Mouse (Mus musculus) kidney, adult 11 months (tissue): ENCODE measurements around the gene Ftcd.

ENCODE experiments used
- DNase-seq: peaks from one replicate; pipeline ENCODE4 v3.0.0; 2022

Gene Ftcd

DNA sequence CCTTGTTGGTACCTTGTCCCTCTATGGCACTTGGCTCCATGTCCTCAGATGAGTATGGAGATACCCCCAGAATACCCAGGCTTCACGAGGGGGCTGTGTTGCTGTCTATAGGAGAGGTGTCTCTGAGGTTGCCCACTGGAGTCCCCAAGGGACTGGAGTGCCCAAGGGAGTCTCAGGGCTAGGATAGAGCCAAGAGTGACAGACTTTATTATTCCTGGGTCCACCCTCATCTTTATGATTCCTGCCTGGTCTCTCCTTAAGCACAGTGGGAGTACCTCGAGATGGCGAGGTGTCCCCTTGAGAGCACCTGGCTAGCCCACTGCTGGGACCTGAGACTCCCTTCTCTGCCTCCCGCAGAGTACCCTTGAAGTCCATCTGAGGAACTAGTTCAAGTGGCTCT, 47.0 kb downstream of the Ftcd start:
- no peak for DNase-seq

DNA sequence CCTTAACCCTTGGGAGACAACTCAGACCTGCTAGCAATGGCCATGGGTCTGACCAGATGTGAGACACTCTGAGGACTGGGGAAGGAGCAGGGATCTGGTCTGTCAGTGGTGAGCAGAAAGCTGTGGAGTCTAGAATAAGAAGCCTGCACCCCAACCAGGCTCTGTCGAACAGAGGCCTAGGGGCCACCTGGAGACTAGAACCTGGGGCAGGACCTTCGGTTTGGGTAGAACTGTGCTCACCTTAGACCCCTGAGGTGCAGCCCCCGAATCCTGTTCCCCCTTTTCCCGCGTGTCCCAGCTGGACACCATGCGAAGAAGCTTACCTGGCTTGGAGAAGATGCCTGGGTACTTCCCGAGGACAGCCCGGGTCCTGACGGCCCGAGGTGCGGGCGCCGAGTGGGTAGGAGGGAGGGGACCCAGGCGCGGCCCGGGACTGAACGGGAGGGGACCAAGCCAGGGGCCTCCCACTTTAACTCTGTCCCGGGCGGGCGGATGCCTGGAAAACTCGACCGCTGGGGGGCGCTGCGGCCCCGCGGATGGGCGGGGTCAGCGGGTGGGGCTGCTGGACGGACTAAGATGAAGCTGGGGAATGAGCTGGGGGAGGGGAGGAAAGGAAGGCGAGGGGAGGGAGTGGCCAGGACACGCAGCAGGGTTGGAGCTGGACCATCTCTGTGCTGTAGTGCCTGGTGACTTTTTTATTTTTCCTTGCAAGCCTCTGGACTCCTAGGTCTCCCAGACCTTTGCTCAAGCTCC, 47.7 kb downstream of the Ftcd start, which contains the start of gene Col6a2:
TSS of gene Col6a2 (minus strand) at position 703 of the 753 bp plus-strand sequence.
- DNase-seq, result peak; percentile 68

DNA sequence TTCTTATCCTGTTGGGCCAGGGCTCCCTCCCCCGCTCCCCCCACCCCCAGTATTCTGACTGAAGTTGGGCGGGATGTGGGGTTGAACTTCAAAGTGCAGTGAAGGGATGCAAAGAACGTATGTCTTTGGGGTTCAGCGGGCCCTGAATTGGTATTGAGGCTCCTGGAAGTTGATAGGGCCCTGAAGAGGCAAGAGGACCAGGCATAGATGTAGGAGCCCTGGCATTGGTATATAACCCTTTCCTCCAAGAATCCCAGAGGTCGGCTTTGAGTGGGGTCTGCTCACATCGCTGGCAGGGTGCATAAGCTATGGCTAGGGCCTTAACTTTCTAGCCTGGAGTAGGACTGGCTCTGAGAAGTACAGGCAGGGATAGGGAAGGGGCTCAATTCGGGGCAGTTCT, 48.3 kb downstream of the Ftcd start:
- DNase-seq, result no peak

DNA sequence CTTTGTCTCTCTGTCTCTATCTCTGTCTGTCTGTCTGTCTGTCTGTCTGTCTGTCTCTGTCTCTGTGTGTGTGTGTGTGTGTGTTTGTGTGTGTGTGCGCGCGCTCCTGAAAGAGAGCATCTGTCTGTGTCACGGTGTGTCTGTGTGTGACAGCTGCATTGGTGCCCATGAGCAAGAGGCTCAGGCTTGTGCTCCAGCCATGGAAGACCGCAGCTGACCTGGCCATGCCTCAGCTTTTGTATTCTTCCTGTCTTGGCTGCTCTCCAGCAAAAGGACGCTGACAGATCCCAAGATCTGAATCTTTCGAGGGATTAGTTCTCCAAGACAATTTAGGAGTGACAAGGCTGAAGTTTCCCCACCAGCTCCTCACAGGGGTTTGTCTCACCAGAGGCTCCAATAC, 49.5 kb downstream of the Ftcd start:
- DNase-seq, result no peak

DNA sequence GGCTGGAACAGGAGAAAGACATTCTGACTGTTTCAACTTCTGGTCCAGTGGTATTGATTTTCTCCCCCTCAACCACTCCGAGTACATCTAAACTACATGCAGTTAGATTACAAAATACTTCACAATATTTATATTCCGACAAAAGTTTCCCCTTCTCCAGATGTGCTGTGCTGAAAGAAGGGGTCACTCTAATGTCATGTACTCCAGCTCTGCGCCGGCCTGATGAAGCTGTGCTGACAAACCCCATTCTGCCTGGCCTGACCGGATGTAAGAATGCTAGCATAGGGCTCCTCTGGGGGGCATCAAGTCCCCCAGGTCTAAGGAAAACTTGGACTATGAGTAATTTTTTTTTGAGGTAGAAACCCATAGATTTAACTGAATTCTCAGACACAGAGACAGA, 52.3 kb downstream of the Ftcd start:
- DNase-seq, result no peak

DNA sequence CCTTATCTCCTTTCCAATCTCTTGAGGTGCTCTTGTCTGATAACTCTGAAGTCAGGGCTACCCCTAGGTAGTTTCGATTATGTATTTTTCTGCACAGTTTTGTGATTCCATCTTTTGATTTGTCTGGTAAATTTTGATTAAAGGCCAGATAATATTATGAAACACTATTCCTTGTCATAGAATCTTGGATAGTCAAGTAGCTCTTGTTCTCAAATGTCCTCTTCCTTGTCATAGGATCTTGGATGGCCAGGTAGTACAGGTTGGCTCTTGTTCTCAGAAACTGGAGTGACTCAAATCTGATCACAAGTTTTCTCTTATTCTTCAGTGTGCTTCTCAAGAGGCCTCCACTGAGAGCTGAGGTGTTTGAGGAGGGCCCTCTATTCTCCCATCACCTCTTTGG, 55.2 kb downstream of the Ftcd start:
- DNase-seq, result no peak

DNA sequence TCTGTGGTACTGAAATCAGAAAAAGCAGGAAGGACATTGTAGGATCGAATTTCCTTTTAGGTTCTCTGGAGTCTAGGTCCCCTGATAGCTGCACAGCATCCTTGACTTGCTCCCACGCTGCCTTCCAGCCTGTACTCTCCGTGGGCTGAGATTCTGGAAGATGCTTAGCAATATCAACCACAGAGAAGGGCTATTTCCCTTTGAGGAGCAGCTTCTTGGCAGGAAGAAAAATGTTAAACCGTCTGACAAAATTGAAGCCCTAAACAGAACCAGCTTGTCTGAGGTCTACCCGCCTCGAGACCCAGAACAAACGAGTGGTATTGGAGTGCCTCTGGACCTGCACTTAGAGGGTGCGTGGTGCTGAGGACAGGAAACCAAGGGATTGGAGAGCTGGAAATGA, 57.2 kb downstream of the Ftcd start:
- no peak for DNase-seq

DNA sequence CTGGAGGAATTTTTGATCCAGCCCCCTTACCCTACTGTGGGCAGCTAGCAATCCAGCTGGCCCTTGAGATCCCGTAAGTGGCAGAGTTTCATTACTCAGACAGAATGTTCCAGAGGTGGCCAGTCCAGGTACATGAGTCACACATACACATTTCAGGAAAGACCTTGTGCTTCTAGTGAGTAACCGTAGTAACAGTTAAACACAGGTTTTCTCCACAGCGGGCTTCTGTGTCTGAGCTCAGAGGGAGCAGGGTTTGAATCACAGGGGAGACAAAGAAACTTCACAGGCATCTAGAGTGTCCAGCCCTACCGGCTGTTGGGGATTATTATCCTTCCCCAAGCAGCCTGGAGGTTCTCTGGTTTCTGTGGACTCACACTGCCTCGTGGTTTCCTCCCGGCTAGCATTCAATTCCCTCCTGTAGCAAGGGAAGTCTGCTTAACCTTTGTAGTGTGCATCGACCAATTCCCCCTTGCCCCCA, 58.7 kb downstream of the Ftcd start:
- no peak for DNase-seq

DNA sequence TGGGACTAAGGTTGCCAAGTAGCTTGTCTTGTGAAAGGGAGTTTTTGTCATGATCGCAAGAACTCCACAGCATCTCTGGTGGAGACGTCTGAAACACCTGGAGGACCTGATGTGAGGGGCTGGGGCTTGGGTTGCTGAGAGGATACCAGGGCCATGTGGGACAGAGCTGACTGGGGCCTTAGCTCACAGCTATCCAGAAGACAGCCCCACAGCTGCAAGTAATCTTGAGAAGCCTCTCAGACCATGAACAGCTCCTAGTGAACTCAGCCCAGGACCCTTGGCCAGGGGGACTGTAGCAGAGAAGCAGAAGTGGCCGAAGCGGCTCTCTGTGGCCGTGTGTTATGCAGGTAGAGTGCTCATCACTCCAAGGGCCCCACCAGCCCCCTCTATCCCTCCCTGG, 59.1 kb downstream of the Ftcd start:
- no peak for DNase-seq

DNA sequence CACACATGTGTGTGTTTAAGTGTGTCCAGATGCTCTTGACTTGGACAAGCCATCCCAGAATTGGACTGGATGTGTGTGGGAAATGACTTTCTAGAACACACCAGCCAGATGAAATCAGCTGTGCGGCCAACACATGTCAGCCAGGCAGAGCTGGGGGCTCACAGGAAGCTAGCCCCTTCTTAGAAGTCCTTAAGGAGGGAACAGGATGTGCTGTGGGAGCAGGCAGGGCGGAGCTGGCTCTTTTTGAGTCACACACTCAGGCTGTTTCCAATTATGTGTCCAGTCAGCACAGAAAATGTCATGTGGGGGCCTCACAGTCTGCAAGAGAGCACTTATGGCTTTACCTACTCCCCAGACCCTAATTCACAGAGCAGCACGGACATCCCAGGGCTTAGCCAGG, 60.6 kb downstream of the Ftcd start:
- DNase-seq, result peak; percentile 17

DNA sequence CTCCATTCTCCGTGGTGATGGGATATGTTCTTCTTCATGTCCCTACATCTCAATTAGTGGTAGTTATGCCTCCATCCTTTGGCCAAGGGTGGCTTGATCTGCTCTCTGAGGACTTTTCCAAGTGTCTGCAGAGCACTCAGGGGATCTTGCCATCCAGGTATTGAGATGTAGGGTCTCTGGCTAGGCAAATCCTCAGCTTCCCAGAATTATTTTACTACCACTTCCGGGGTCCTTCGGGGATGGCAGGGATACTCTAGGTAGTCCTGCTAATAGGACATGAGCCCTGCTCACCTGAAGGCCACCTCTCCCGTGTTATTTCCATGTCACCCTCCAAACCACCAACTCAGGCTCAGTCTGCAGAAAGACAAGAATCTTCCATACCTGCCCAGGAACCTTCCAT, 61.2 kb downstream of the Ftcd start:
- DNase-seq, result no peak
